Mouse (Mus musculus): ENCODE results near the gene Deup1. TPM values are rescaled to one million over a fixed set of nuclear protein-coding genes. Genes with fewer than 3 reads are reported as not detected.
A peak's percentile ranks its signal among the peaks of the same experiment; 100 is the strongest.

Deup1 gene
- polyA plus RNA-seq, 1 experiment from 2014 or later = 0.75 TPM

GRCm38 (mm10) chr9:15533336-15534070, 94.2 kb downstream of the Deup1 start:
- Histone ChIP-seq H3K4me2 (ENCODE audit: low read length) (no peak overlapping the region), H3K4me3 (replicated peaks; ENCODE audit: low read depth, low read length) (no peak overlapping the region), H3K27me3 (ENCODE audit: control insufficient read depth, insufficient read depth, low read length) (no peaks in the 10 kb centered on the region), H3K4me1 (ENCODE audit: control insufficient read depth, insufficient read depth, low read length) (peaks cover 9% of the 10 kb centered on the region; the same call in 1 of the 2 replicates), H3K27ac (replicated peaks; ENCODE audit: low read depth, low read length) (no peak overlapping the region), H3K9me3 (ENCODE audit: control insufficient read depth, low read length) (no peaks in the 10 kb centered on the region), H3K9ac (replicated peaks; ENCODE audit: low read length) (no peak overlapping the region), H3K36me3 (ENCODE audit: control insufficient read depth, insufficient read depth, low read length) (no peaks in the 10 kb centered on the region)
- ATAC-seq (ENCODE audit: low FRiP score, low TSS enrichment) = no peak
- DNase-seq = no peak
- 77% methylated on average over 11 of the region's 11 CpGs for WGBS

- no peaks in the 10 kb centered on the region for H3K36me3 ChIP-seq (ENCODE audit: control insufficient read depth, insufficient read depth, low read length)
- H3K27ac ChIP-seq (replicated peaks; ENCODE audit: low read depth, low read length) = no peak overlapping the region
- H3K4me1 ChIP-seq (ENCODE audit: control insufficient read depth, insufficient read depth, low read length) = peaks cover 9% of the 10 kb centered on the region; the same call in 1 of the 2 replicates
- WGBS = 88% methylated on average over 5 of the region's 5 CpGs
- no peak overlapping the region for H3K4me2 ChIP-seq (ENCODE audit: low read length)
- no peaks in the 10 kb centered on the region for H3K9me3 ChIP-seq (ENCODE audit: control insufficient read depth, low read length)
- no peak overlapping the region for H3K4me3 ChIP-seq (replicated peaks; ENCODE audit: low read depth, low read length)
- H3K9ac ChIP-seq (replicated peaks; ENCODE audit: low read length) = no peak overlapping the region
- DNase-seq = no peak
- ATAC-seq (ENCODE audit: low FRiP score, low TSS enrichment) = no peak
- no peaks in the 10 kb centered on the region for H3K27me3 ChIP-seq (ENCODE audit: control insufficient read depth, insufficient read depth, low read length)
Observed at GRCm38 (mm10) chr9:15531204-15531603, 96.5 kb downstream of the Deup1 start.

- no peaks in the 10 kb centered on the region for H3K36me3 ChIP-seq (ENCODE audit: control insufficient read depth, insufficient read depth, low read length)
- H3K27me3 ChIP-seq (ENCODE audit: control insufficient read depth, insufficient read depth, low read length) = no peaks in the 10 kb centered on the region
- no peak overlapping the region for H3K27ac ChIP-seq (replicated peaks; ENCODE audit: low read depth, low read length)
- ATAC-seq (ENCODE audit: low FRiP score, low TSS enrichment) = no peak
- H3K4me3 ChIP-seq (replicated peaks; ENCODE audit: low read depth, low read length) = no peak overlapping the region
- H3K9ac ChIP-seq (replicated peaks; ENCODE audit: low read length) = no peak overlapping the region
- H3K4me2 ChIP-seq (ENCODE audit: low read length) = no peak overlapping the region
- no peaks in the 10 kb centered on the region for H3K9me3 ChIP-seq (ENCODE audit: control insufficient read depth, low read length)
- DNase-seq = no peak
- WGBS = 92% methylated on average over 2 of the region's 2 CpGs
- H3K4me1 ChIP-seq (ENCODE audit: control insufficient read depth, insufficient read depth, low read length) = peaks cover 9% of the 10 kb centered on the region; the same call in 1 of the 2 replicates
Observed at GRCm38 (mm10) chr9:15529965-15530320, 97.8 kb downstream of the Deup1 start.

GRCm38 (mm10) chr9:15529275-15529964, 98.3 kb downstream of the Deup1 start:
- Histone ChIP-seq H3K4me2 (ENCODE audit: low read length) (no peak overlapping the region), H3K9me3 (ENCODE audit: control insufficient read depth, low read length) (no peaks in the 10 kb centered on the region), H3K36me3 (ENCODE audit: control insufficient read depth, insufficient read depth, low read length) (no peaks in the 10 kb centered on the region), H3K9ac (replicated peaks; ENCODE audit: low read length) (no peak overlapping the region), H3K27ac (replicated peaks; ENCODE audit: low read depth, low read length) (no peak overlapping the region), H3K4me3 (replicated peaks; ENCODE audit: low read depth, low read length) (no peak overlapping the region), H3K4me1 (ENCODE audit: control insufficient read depth, insufficient read depth, low read length) (peaks cover 9% of the 10 kb centered on the region; the same call in 1 of the 2 replicates), H3K27me3 (ENCODE audit: control insufficient read depth, insufficient read depth, low read length) (no peaks in the 10 kb centered on the region)
- peak; percentile 56 for DNase-seq
- peak; percentile 26; the same call in 1 of the 2 replicates for ATAC-seq (ENCODE audit: low FRiP score, low TSS enrichment)
- 62% methylated on average over 8 of the region's 8 CpGs for WGBS

GRCm38 (mm10) chr9:15528368-15528767, 99.4 kb downstream of the Deup1 start:
- peaks cover 9% of the 10 kb centered on the region; the same call in 1 of the 2 replicates for H3K4me1 ChIP-seq (ENCODE audit: control insufficient read depth, insufficient read depth, low read length)
- 90% methylated on average over 7 of the region's 7 CpGs for WGBS
- H3K9ac ChIP-seq (replicated peaks; ENCODE audit: low read length) = no peak overlapping the region
- H3K36me3 ChIP-seq (ENCODE audit: control insufficient read depth, insufficient read depth, low read length) = no peaks in the 10 kb centered on the region
- no peaks in the 10 kb centered on the region for H3K27me3 ChIP-seq (ENCODE audit: control insufficient read depth, insufficient read depth, low read length)
- no peak overlapping the region for H3K4me3 ChIP-seq (replicated peaks; ENCODE audit: low read depth, low read length)
- no peak for ATAC-seq (ENCODE audit: low FRiP score, low TSS enrichment)
- no peaks in the 10 kb centered on the region for H3K9me3 ChIP-seq (ENCODE audit: control insufficient read depth, low read length)
- DNase-seq = no peak
- no peak overlapping the region for H3K27ac ChIP-seq (replicated peaks; ENCODE audit: low read depth, low read length)
- H3K4me2 ChIP-seq (ENCODE audit: low read length) = no peak overlapping the region

GRCm38 (mm10) chr9:15527846-15528245, 99.9 kb downstream of the Deup1 start:
- H3K36me3 ChIP-seq (ENCODE audit: control insufficient read depth, insufficient read depth, low read length) = no peaks in the 10 kb centered on the region
- H3K9ac ChIP-seq (replicated peaks; ENCODE audit: low read length) = no peak overlapping the region
- no peaks in the 10 kb centered on the region for H3K27me3 ChIP-seq (ENCODE audit: control insufficient read depth, insufficient read depth, low read length)
- no peak overlapping the region for H3K4me3 ChIP-seq (replicated peaks; ENCODE audit: low read depth, low read length)
- no peaks in the 10 kb centered on the region for H3K9me3 ChIP-seq (ENCODE audit: control insufficient read depth, low read length)
- 57% methylated on average over 6 of the region's 6 CpGs for WGBS
- H3K4me2 ChIP-seq (ENCODE audit: low read length) = no peak overlapping the region
- H3K4me1 ChIP-seq (ENCODE audit: control insufficient read depth, insufficient read depth, low read length) = peaks cover 9% of the 10 kb centered on the region; the same call in 1 of the 2 replicates
- ATAC-seq (ENCODE audit: low FRiP score, low TSS enrichment) = no peak
- no peak overlapping the region for H3K27ac ChIP-seq (replicated peaks; ENCODE audit: low read depth, low read length)
- DNase-seq = no peak

GRCm38 (mm10) chr9:15526539-15526938, 101.2 kb downstream of the Deup1 start:
- Histone ChIP-seq H3K4me1 (ENCODE audit: control insufficient read depth, insufficient read depth, low read length) (peaks cover 9% of the 10 kb centered on the region; the same call in 1 of the 2 replicates), H3K4me3 (replicated peaks; ENCODE audit: low read depth, low read length) (no peak overlapping the region), H3K4me2 (ENCODE audit: low read length) (no peak overlapping the region), H3K36me3 (ENCODE audit: control insufficient read depth, insufficient read depth, low read length) (no peaks in the 10 kb centered on the region), H3K9ac (replicated peaks; ENCODE audit: low read length) (no peak overlapping the region), H3K27ac (replicated peaks; ENCODE audit: low read depth, low read length) (no peak overlapping the region), H3K27me3 (ENCODE audit: control insufficient read depth, insufficient read depth, low read length) (no peaks in the 10 kb centered on the region), H3K9me3 (ENCODE audit: control insufficient read depth, low read length) (no peaks in the 10 kb centered on the region)
- WGBS = 74% methylated on average over 7 of the region's 7 CpGs
- ATAC-seq (ENCODE audit: low FRiP score, low TSS enrichment) (no peak), DNase-seq (no peak)

- H3K27me3 ChIP-seq (ENCODE audit: control insufficient read depth, insufficient read depth, low read length) = no peaks in the 10 kb centered on the region
- H3K36me3 ChIP-seq (ENCODE audit: control insufficient read depth, insufficient read depth, low read length) = no peaks in the 10 kb centered on the region
- peaks cover 9% of the 10 kb centered on the region; the same call in 1 of the 2 replicates for H3K4me1 ChIP-seq (ENCODE audit: control insufficient read depth, insufficient read depth, low read length)
- no peak overlapping the region for H3K4me2 ChIP-seq (ENCODE audit: low read length)
- no peak overlapping the region for H3K9ac ChIP-seq (replicated peaks; ENCODE audit: low read length)
- H3K27ac ChIP-seq (replicated peaks; ENCODE audit: low read depth, low read length) = no peak overlapping the region
- no peak for DNase-seq
- WGBS = 81% methylated on average over 8 of the region's 8 CpGs
- ATAC-seq (ENCODE audit: low FRiP score, low TSS enrichment) = no peak
- H3K9me3 ChIP-seq (ENCODE audit: control insufficient read depth, low read length) = no peaks in the 10 kb centered on the region
- H3K4me3 ChIP-seq (replicated peaks; ENCODE audit: low read depth, low read length) = no peak overlapping the region
Observed at GRCm38 (mm10) chr9:15525246-15525645, 102.5 kb downstream of the Deup1 start.

All from midbrain, embryonic 14.5 days (tissue).